In the genomic region with DNA sequence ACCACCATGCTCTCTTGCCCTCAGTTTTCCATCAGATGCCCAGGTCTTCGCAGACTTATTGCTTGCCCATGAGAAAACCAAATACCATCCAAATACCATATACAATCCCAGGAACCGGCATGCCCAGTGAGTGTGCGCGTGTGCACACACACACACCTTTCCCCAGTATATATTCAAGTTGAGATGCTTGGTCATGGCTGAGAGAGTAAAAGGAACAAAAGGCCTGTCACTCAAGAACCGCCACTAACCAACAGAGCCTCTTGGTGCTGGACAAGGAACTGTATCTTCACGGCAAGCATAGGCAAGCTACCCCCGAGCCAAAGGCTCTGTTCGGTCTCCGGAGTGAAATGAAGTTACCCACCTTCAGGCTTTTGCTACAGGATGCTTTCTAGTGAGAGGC, we compare ENCODE assay signal across 11 mouse cellular contexts. TPM values are rescaled to one million over a fixed set of nuclear protein-coding genes. Genes with fewer than 3 reads are reported as not detected.
A peak's percentile ranks its signal among the peaks of the same experiment; 100 is the strongest.
DNase-seq lines count a peak whose midpoint lies in the region; ATAC-seq and TF ChIP-seq lines count a peak whose summit lies in the region.
"Had no signal": no experiment of that assay in that cellular context is flagged by ENCODE, and none has a peak within 500 bp of the region (broad histone marks: within the 10 kb centered on the region; RNA-seq: fewer than 3 reads in every experiment).

No protein-coding gene starts in this region.

- no peaks in the 10 kb centered on the region for H3K27me3 ChIP-seq in megakaryocyte, embryonic 14.5 days (replicated peaks)
- H3K27me3 ChIP-seq in limb, embryonic 10.5 days (ENCODE audit: low read depth, poor library complexity, severe bottlenecking) = no peaks in the 10 kb centered on the region
- H3K27me3 ChIP-seq in splenic B cell, adult 2 months (ENCODE audit: control insufficient read depth, insufficient read depth, low read length, poor library complexity, severe bottlenecking) = no peaks in the 10 kb centered on the region

- no peak overlapping the region for H3K27ac ChIP-seq in embryonic fibroblast, embryonic 13.5 days (ENCODE audit: insufficient read depth, low read length)
- peak overlapping the region; percentile 97; the same call in 1 of the 2 replicates for H3K27ac ChIP-seq in limb, embryonic 10.5 days

- H3K9me3 ChIP-seq in megakaryocyte, embryonic 14.5 days = no peaks in the 10 kb centered on the region
- no peaks in the 10 kb centered on the region for H3K9me3 ChIP-seq in limb, embryonic 10.5 days (replicated peaks)

- 90% methylated on average over 9 of the region's 9 CpGs for WGBS in limb, embryonic 10.5 days

- intact Hi-C loops in left cerebral cortex, postnatal 10 days (cut with DNase I) = loop anchor here (5.0 kb wide), 1 partner anchor 40 kb away; a partner anchor contains a TSS

- peaks cover 53% of the 10 kb centered on the region for H3K36me3 ChIP-seq in megakaryocyte, embryonic 14.5 days (replicated peaks; ENCODE audit: low read length)
- H3K36me3 ChIP-seq in limb, embryonic 10.5 days = peaks cover 21% of the 10 kb centered on the region
- H3K36me3 ChIP-seq in splenic B cell, adult 2 months (ENCODE audit: control insufficient read depth, insufficient read depth, low read length, poor library complexity, severe bottlenecking) = no peaks in the 10 kb centered on the region

- peaks cover 59% of the 10 kb centered on the region for H3K4me1 ChIP-seq in megakaryocyte, embryonic 14.5 days
- peaks cover 17% of the 10 kb centered on the region for H3K4me1 ChIP-seq in embryonic fibroblast, embryonic 13.5 days (ENCODE audit: control insufficient read depth, insufficient read depth, low read length)
- H3K4me1 ChIP-seq in limb, embryonic 10.5 days = peaks cover 38% of the 10 kb centered on the region

- H3K4me3 ChIP-seq in megakaryocyte, embryonic 14.5 days (replicated peaks) = peak overlapping the region; percentile 99
- H3K4me3 ChIP-seq in embryonic fibroblast, embryonic 13.5 days (ENCODE audit: insufficient read depth, low read length) = peak overlapping the region; percentile 89
- peak overlapping the region; percentile 94 for H3K4me3 ChIP-seq in limb, embryonic 10.5 days

- TF ChIP-seq CTCF in embryonic fibroblast, embryonic 13.5 days (IDR thresholded peaks at IDR 0.05; ENCODE audit: borderline replicate concordance, insufficient read depth, low read length) = no peak

- TF ChIP-seq POLR2A in embryonic fibroblast, embryonic 13.5 days (IDR thresholded peaks at IDR 0.05; ENCODE audit: low read depth, low read length) = no peak

- ATAC-seq in megakaryocyte, adult 5-6 weeks (ENCODE audit: poor library complexity, severe bottlenecking) = no peak

- DNase-seq in limb, embryonic 10.5 days (ENCODE audit: low spot score) = no peak
- DNase-seq in splenic B cell, adult 2 months (ENCODE audit: low read depth, low spot score) = peak; percentile 53
- DNase-seq in frontal cortex, postnatal 36 days (ENCODE audit: low spot score in 2 of 2) = no peak
- DNase-seq in left cerebral cortex, postnatal 10 days (ENCODE audit: extremely low spot score in 1 of 2, low spot score in 2 of 2) = no peak
- no peak for DNase-seq in urinary bladder, postnatal 4 days (ENCODE audit: low spot score in 2 of 2)
- DNase-seq: left cerebral cortex, postnatal 4 days had no signal

RNA-seq across cellular contexts. Expression of a gene that starts 1.9 kb away (rescaled TPM):
- polyA plus RNA-seq in megakaryocyte, embryonic 14.5 days (2012; ENCODE audit: insufficient read depth, low replicate concordance) = 31.7 and 36.8 TPM in 2 replicates
- total RNA-seq in megakaryocyte, adult 5-6 weeks (2015) = 14.9 and 17.3 TPM in 2 replicates
- 19.6 and 25.7 TPM in 2 replicates for total RNA-seq in megakaryocyte, adult 5-6 weeks (2017)
- 40.7 and 42.6 TPM in 2 replicates for polyA plus RNA-seq in embryonic fibroblast, embryonic 13.5 days (2011; ENCODE audit: insufficient read length, low read depth, missing spikeins)
- polyA plus RNA-seq in limb, embryonic 10.5 days (2016; fragmentation: Nextera tagmentation; extraction: Ambion mirVana) = 1.6 and 1.9 TPM in 2 replicates
- 100 to 1,000 TPM; 146 to 153 TPM for total RNA-seq in left cerebral cortex, postnatal 10 days (2021)

RNA-seq across cellular contexts. Expression of a gene that starts 23.8 kb away (rescaled TPM):
- 2.6 and 14.6 TPM in 2 replicates for polyA plus RNA-seq in megakaryocyte, embryonic 14.5 days (2012; ENCODE audit: insufficient read depth, low replicate concordance)
- total RNA-seq in megakaryocyte, adult 5-6 weeks (2015) = 11.1 and 11.8 TPM in 2 replicates
- total RNA-seq in megakaryocyte, adult 5-6 weeks (2017) = 21.0 and 22.4 TPM in 2 replicates
- 14.0 and 16.4 TPM in 2 replicates for polyA plus RNA-seq in embryonic fibroblast, embryonic 13.5 days (2011; ENCODE audit: insufficient read length, low read depth, missing spikeins)
- 17.8 and 21.6 TPM in 2 replicates for polyA plus RNA-seq in limb, embryonic 10.5 days (2016; fragmentation: Nextera tagmentation; extraction: Ambion mirVana)
- total RNA-seq in left cerebral cortex, postnatal 10 days (2021) = 10 to 100 TPM; 18.8 to 19.4 TPM

RNA-seq across cellular contexts. Expression of a gene that starts 33.1 kb away (rescaled TPM):
- polyA plus RNA-seq in megakaryocyte, embryonic 14.5 days (2012; ENCODE audit: insufficient read depth, low replicate concordance) = not detected in 2 replicates
- not detected in 2 replicates for total RNA-seq in megakaryocyte, adult 5-6 weeks (2015)
- total RNA-seq in megakaryocyte, adult 5-6 weeks (2017) = not detected in 2 replicates
- polyA plus RNA-seq in embryonic fibroblast, embryonic 13.5 days (2011; ENCODE audit: insufficient read length, low read depth, missing spikeins) = not detected in 2 replicates
- 0.43 and 0.74 TPM in 2 replicates for polyA plus RNA-seq in limb, embryonic 10.5 days (2016; fragmentation: Nextera tagmentation; extraction: Ambion mirVana)
- total RNA-seq in left cerebral cortex, postnatal 10 days (2021) = under 1 TPM; 0.60 to 0.63 TPM
- polyA plus RNA-seq: erythroblast, embryonic 14.5 days; small intestine, adult 2 months had no signal

RNA-seq across cellular contexts. Expression of a gene that starts 39.4 kb away (rescaled TPM):
- polyA plus RNA-seq in megakaryocyte, embryonic 14.5 days (2012; ENCODE audit: insufficient read depth, low replicate concordance) = 44.4 and 47.3 TPM in 2 replicates
- total RNA-seq in megakaryocyte, adult 5-6 weeks (2015) = 81.0 and 111 TPM in 2 replicates
- total RNA-seq in megakaryocyte, adult 5-6 weeks (2017) = 137 and 179 TPM in 2 replicates
- polyA plus RNA-seq in embryonic fibroblast, embryonic 13.5 days (2011; ENCODE audit: insufficient read length, low read depth, missing spikeins) = 229 and 259 TPM in 2 replicates
- 626 and 675 TPM in 2 replicates for polyA plus RNA-seq in limb, embryonic 10.5 days (2016; fragmentation: Nextera tagmentation; extraction: Ambion mirVana)
- 100 to 1,000 TPM; 153 to 159 TPM for total RNA-seq in left cerebral cortex, postnatal 10 days (2021)

RNA-seq across cellular contexts. Expression of a gene that starts 39.6 kb away (rescaled TPM):
- 25.9 and 294 TPM in 2 replicates for polyA plus RNA-seq in megakaryocyte, embryonic 14.5 days (2012; ENCODE audit: insufficient read depth, low replicate concordance)
- total RNA-seq in megakaryocyte, adult 5-6 weeks (2015) = 1,123 and 1,179 TPM in 2 replicates
- 895 and 904 TPM in 2 replicates for total RNA-seq in megakaryocyte, adult 5-6 weeks (2017)
- polyA plus RNA-seq in embryonic fibroblast, embryonic 13.5 days (2011; ENCODE audit: insufficient read length, low read depth, missing spikeins) = 548 and 603 TPM in 2 replicates
- 449 and 506 TPM in 2 replicates for polyA plus RNA-seq in limb, embryonic 10.5 days (2016; fragmentation: Nextera tagmentation; extraction: Ambion mirVana)
- 100 to 1,000 TPM; 423 to 456 TPM for total RNA-seq in left cerebral cortex, postnatal 10 days (2021)

Comparison
In these comparisons a context has a peak if more than half of its experiments do, and no peak if none do; other contexts are left out.
1. RNA of a gene that starts 1.9 kb away (polyA plus RNA-seq): 40.7 to 42.6 TPM in embryonic fibroblast, embryonic 13.5 days and 31.7 to 36.8 TPM in megakaryocyte, embryonic 14.5 days; 1.6 to 1.9 TPM in limb, embryonic 10.5 days; every median in the first group is over 10 times any median in the second.
2. Peak in every context shown above with its lines, with median percentiles within 50 percentile points of each other: H3K4me3 ChIP-seq.